Mouse (Mus musculus) ES-Bruce4 (cell line): Measurements from ENCODE around the gene Cnst. TPM values are rescaled to one million over a fixed set of nuclear protein-coding genes. Genes with fewer than 3 reads are reported as not detected.
"Not testable (repeated sequence)": the region's sequence is repeated elsewhere in the genome, so short reads cannot be mapped to it uniquely, and the experiment has no call there.

ENCODE experiments used
- H3K27ac ChIP-seq: 2 replicates; pipeline ENCODE4 v1.5.1; 2012; ENCODE audit warnings: low read length, inconsistent platforms; ENCODE audit not compliant: insufficient read depth
- H3K27me3 ChIP-seq: 2 replicates; pipeline ENCODE4 v1.6.1; 2012; ENCODE audit warnings: mild to moderate bottlenecking, low read length, inconsistent platforms; ENCODE audit not compliant: control insufficient read depth, poor library complexity, insufficient read depth, severe bottlenecking
- H3K36me3 ChIP-seq: 2 replicates; pipeline ENCODE4 v1.6.1; 2012; ENCODE audit warnings: inconsistent platforms, mild to moderate bottlenecking, low read length, moderate library complexity; ENCODE audit not compliant: control insufficient read depth, poor library complexity, insufficient read depth, severe bottlenecking
- H3K4me1 ChIP-seq: one replicate; pipeline ENCODE4 v1.8.1; 2011; ENCODE audit warnings: low read length; ENCODE audit not compliant: control insufficient read depth, insufficient read depth
- H3K4me3 ChIP-seq: 2 replicates; pipeline ENCODE4 v1.5.1; 2011; ENCODE audit warnings: low read depth, mild to moderate bottlenecking, low read length
- H3K9ac ChIP-seq: 2 replicates; pipeline ENCODE4 v1.6.1; 2012; ENCODE audit warnings: low read depth, mild to moderate bottlenecking, inconsistent platforms; ENCODE audit not compliant: poor library complexity, severe bottlenecking
- H3K9me3 ChIP-seq: replicated peaks from 2 replicates; pipeline ENCODE4 v1.6.1; 2012; ENCODE audit warnings: mild to moderate bottlenecking, low read length, inconsistent platforms; ENCODE audit not compliant: control insufficient read depth, poor library complexity, insufficient read depth, severe bottlenecking
- CTCF ChIP-seq: IDR thresholded peaks from one replicate; pipeline ENCODE4 v1.8.1; 2011; ENCODE audit warnings: low read depth, low read length
- EP300 ChIP-seq: IDR thresholded peaks from 2 replicates; pipeline ENCODE4 v1.6.1; 2011; ENCODE audit warnings: low read depth, low read length; ENCODE audit not compliant: insufficient read depth
- POLR2A ChIP-seq: IDR thresholded peaks from one replicate; pipeline ENCODE4 v1.8.1; 2011; ENCODE audit warnings: low read length; ENCODE audit not compliant: insufficient read depth
- polyA plus RNA-seq: library from polyadenylated mRNA; stranded (reverse); fragments of >200 nt; gene quantifications from 2 replicates; pipeline ENCODE4 v1.2.4, GENCODE M21; 2011; ENCODE audit warnings: low read depth; ENCODE audit not compliant: missing spikeins, insufficient read depth, insufficient read length

Gene Cnst
- 10.2 and 11.6 TPM in 2 replicates for polyA plus RNA-seq

DNA sequence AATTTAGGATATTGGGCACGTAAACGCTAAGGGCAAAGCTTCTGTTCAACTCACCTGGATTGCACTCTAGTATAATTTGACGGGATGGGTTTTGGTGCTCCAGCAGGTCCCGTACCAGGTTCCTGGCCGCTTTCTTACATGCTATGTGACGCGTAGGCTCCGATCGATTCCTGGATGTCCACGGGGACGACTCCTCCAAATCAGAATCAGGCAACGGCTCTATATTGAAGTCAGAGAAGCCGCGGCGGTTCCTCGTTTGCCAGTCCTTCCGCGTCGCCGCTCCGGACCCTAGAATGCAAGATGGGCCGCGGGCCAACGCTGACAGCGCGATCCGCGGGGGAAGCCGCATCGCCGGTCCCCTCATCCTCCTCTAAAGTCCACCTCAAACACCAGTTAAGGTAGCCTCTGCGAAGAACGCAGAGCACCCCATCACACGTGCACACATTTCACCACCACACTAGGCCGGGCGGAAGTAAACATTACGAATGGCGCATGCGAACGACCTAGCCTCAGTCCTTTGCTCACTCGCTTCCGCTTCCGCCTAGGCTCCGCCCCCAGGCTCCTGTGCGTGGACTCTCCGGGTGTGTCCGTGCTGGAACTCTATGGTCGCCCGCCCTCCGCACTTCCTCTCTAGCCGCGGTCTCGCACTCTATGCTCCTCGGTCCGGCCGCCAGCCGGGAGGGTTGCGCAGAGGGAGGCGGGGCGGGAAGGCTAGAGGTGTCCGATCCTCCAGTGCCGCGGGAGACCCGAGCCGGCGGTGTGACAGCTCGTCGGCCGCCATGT, at the start of gene Cnst, which contains the start of gene Tfb2m:
Gene Cnst, plus strand, starts transcription at position 603 of the 783 bp plus-strand sequence.
Gene Tfb2m, minus strand, starts transcription at position 500 of the 783 bp plus-strand sequence.
- not testable (repeated sequence) for H3K27ac ChIP-seq, H3K27me3 ChIP-seq, H3K4me1 ChIP-seq, H3K36me3 ChIP-seq, H3K9me3 ChIP-seq
- peak within 1 kb of the TSS; percentile 74 for H3K9ac ChIP-seq
- peak; percentile 35; the same call in 1 of the 2 replicates for TF ChIP-seq EP300
- H3K4me3 ChIP-seq: peak within 1 kb of the TSS; percentile 82

DNA sequence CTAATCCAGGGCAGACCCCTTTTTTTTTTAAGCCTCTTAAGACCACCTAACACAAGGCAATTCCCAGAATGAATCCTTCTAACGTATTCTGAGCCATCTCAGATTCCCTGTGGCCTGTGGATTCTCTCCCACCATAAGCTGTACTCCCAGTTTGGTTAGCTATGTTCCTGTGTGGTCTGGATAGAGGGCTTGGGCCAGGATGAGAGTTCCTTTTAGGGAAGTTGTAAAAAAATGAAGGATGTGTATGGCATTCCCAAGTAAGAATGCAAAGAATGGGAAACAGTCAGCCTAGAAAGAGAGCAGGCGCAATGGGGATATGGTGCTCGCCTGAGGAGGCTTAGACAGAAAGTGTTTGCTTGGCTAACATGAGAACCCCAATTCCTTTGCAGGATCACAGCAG, 46.9 kb upstream of the Cnst start:
- H3K27ac ChIP-seq: no peak overlapping the region
- TF ChIP-seq CTCF (no peak), POLR2A (no peak), EP300 (no peak)
- no peaks in the 10 kb centered on the region for H3K9me3 ChIP-seq

DNA sequence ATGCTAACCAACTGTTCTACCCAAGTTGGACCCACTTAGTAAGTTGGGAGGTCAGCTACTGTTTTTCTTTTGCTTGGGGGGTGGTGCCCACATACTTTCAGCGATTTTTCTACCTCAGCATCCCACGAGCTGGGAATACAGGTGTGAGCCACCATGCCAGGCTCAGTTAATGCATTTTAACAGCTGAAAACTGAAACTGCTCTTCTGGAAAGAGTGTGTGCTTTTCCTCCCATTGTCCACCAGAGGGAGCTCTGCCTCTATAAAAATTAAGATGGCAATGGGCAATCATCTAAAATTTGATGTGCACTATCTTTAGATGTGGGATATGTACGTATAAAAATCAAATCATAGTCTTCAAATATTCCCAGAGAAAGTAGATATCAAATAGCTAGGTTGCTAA, 43.6 kb upstream of the Cnst start:
- Histone ChIP-seq H3K4me1 (no peaks in the 10 kb centered on the region), H3K4me3 (no peak overlapping the region), H3K36me3 (peaks cover 2% of the 10 kb centered on the region; the same call in 1 of the 2 replicates), H3K9me3 (no peaks in the 10 kb centered on the region), H3K9ac (no peak overlapping the region), H3K27me3 (no peaks in the 10 kb centered on the region), H3K27ac (no peak overlapping the region)
- no peak for TF ChIP-seq CTCF
- no peak for TF ChIP-seq POLR2A
- TF ChIP-seq EP300: no peak

More for the DNA sequence above, 46.9 kb upstream of the Cnst start:
- no peaks in the 10 kb centered on the region for H3K4me1 ChIP-seq
- H3K27me3 ChIP-seq: no peaks in the 10 kb centered on the region
- H3K36me3 ChIP-seq: peaks cover 2% of the 10 kb centered on the region; the same call in 1 of the 2 replicates
- H3K4me3 ChIP-seq: no peak overlapping the region
- no peak overlapping the region for H3K9ac ChIP-seq

DNA sequence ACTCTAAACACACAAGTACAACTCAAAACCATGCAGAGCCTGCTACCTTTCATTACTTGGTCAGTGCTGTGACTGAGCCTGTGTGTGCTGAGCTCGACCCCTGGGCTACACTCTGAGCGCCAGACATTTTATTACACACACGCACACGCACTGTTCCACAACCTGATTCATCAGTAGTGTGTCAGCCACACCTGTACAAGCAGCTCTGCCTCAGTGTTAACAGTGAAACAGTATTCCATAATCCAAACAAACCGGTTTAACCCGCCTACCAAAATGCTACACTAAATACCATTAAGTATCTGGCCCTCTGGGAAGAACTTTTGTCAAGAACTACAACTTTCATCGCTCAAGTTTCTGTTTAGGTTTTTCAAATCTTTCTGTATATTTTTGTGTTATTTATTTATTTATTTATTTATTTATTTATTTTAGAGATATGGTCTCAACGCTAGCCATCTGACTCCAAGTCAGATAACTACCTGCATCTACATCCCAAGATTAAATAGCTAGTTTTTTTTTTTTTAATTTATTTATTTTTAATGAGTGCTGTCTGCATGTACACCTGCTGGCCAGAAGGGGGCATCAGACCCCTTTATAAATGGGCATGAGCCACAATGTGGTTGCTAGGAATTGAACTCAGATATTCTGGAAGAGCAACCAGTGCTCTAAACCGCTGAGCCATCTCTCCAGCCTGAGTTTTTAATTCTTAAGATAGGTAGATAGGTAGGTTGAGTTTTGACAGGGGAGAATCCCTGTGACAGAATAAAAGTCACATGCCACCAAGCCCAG, 39.4 kb upstream of the Cnst start:
- Histone ChIP-seq H3K36me3 (no peaks in the 10 kb centered on the region), H3K27me3 (no peaks in the 10 kb centered on the region), H3K4me3 (no peak overlapping the region), H3K9me3 (no peaks in the 10 kb centered on the region), H3K4me1 (no peaks in the 10 kb centered on the region), H3K27ac (no peak overlapping the region), H3K9ac (no peak overlapping the region)
- TF ChIP-seq CTCF (no peak), POLR2A (no peak), EP300 (no peak)

DNA sequence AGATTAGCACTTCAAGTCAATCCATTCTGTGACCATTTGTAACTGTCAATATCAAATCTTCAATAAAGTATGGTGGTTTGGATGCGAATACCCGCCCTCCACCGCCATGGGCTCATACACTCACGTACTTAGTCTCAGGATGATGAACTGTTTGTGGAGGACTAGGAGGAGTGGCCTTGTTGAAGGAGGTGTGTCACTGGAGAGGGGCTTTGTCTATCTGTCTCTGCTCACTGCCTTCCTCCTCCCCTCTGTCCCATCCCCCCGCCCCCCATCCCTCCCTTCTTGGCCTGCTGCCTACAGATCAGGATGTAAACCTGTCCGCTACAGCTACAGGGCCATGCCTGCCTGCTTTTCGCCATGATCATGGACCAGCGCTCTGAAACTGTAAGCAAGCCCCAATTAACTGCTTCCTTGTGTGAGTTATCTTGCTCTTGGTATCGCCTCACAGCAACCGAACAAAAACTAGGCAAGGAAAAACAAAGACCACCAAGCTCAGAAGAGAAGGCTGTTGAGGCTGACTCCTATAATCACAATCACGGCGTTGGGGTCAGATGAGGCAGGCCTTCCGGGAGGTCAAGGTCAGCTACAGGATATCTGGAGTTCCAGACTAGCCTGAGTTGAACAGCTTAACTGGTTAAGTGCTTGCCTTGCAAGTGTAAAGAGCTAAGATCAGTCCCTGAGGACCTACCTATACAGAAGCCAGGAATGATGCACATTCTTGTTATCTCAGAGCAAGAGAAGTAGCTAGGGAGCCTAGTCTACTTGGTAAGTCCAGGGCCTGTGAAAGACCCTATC, 35.4 kb upstream of the Cnst start:
- Histone ChIP-seq H3K9me3 (no peaks in the 10 kb centered on the region), H3K4me1 (no peaks in the 10 kb centered on the region), H3K27ac (0 out of 2 replicates have a peak overlapping the region, but pooled peaks have one; percentile 1), H3K27me3 (no peaks in the 10 kb centered on the region), H3K36me3 (no peaks in the 10 kb centered on the region), H3K4me3 (no peak overlapping the region), H3K9ac (no peak overlapping the region)
- TF ChIP-seq CTCF (no peak), EP300 (no peak), POLR2A (no peak)
